Mouse (Mus musculus): ENCODE measurements around the gene Ccdc12. TPM values are rescaled to one million over a fixed set of nuclear protein-coding genes. Genes with fewer than 3 reads are reported as not detected.

The Ccdc12 gene
- total and polyA plus RNA-seq, 3 experiments, result 85.2 to 104 (median 97.8) TPM

- Histone ChIP-seq H3K9ac (ENCODE audit: insufficient read depth, low read depth) (no peak overlapping the region), H3K4me3 (replicated peaks in 1 of 3; ENCODE audit: low read depth in 2 of 3, low read length in 2 of 3, poor library complexity in 1 of 3) (no peak overlapping the region), H3K4me2 (ENCODE audit: insufficient read depth, low read depth, poor library complexity, severe bottlenecking) (no peak overlapping the region), H3K4me1 (ENCODE audit: control insufficient read depth in 1 of 2, insufficient read depth in 2 of 2) (0 out of 4 replicates have a peak, but pooled peaks cover 0 to 4% of the 10 kb centered on the region in 2 experiments), H3K27ac (ENCODE audit: insufficient read depth, low read depth) (no peak overlapping the region), H3K36me3 (replicated peaks in 1 of 2; ENCODE audit: control insufficient read depth in 1 of 2, insufficient read depth in 1 of 2, low read length in 1 of 2) (peaks cover 3 to 21% of the 10 kb centered on the region in 2 experiments), H3K79me2 (replicated peaks; ENCODE audit: control insufficient read depth, extremely low read depth, insufficient read depth, poor library complexity, severe bottlenecking) (no peaks in the 10 kb centered on the region), H3K9me3 (replicated peaks; ENCODE audit: low read length) (no peaks in the 10 kb centered on the region), H3K27me3 (replicated peaks) (no peaks in the 10 kb centered on the region)
- DNase-seq (ENCODE audit: extremely low read depth), result no peak
- no peak for TF ChIP-seq IRF4 (IDR thresholded peaks at IDR 0.05; ENCODE audit: low read depth, low read length)
- no peak for TF ChIP-seq ZKSCAN1 (IDR thresholded peaks at IDR 0.05; ENCODE audit: borderline replicate concordance, low read depth, low read length)
- TF ChIP-seq EP300 (IDR thresholded peaks at IDR 0.05; ENCODE audit: low read length), result no peak
- no peak for TF ChIP-seq POLR2A (IDR thresholded peaks at IDR 0.05; ENCODE audit: low read depth, low read length)
- no peak for TF ChIP-seq CHD2 (IDR thresholded peaks at IDR 0.05; ENCODE audit: low read length)
- no peak for TF ChIP-seq TBP (conservative IDR thresholded peaks at IDR 0.05; ENCODE audit: low read depth, low read length)
- TF ChIP-seq SMC3 (IDR thresholded peaks at IDR 0.05; ENCODE audit: low read depth, low read length), result no peak
- no peak for TF ChIP-seq JUND (conservative IDR thresholded peaks at IDR 0.05; ENCODE audit: low read depth, low read length)
- no peak for TF ChIP-seq MXI1 (IDR thresholded peaks at IDR 0.05; ENCODE audit: low read depth, low read length)
- TF ChIP-seq ELF1 (IDR thresholded peaks at IDR 0.05; ENCODE audit: low read depth, low read length), result no peak
- TF ChIP-seq RCOR1 (conservative IDR thresholded peaks at IDR 0.05; ENCODE audit: low read depth, low read length), result no peak
- no peak for TF ChIP-seq MAFK (IDR thresholded peaks at IDR 0.05; ENCODE audit: insufficient replicate concordance, low read length)
- TF ChIP-seq ZC3H11A (IDR thresholded peaks at IDR 0.05; ENCODE audit: low read depth, low read length), result no peak
- dilution Hi-C loops (cut with MboI; ENCODE audit: extremely low pct_ligation_motif_present, extremely low pct_unique_long_range_greater_than_20kb, low sequenced_read_pairs), result no loop called here
- in situ Hi-C loops (cut with MboI; ENCODE audit: low pct_ligation_motif_present, low pct_unique_long_range_greater_than_20kb, low sequenced_read_pairs), result loop anchor here (5.0 kb wide), 1 partner anchor 35 kb away; no protein-coding TSS in a partner anchor
Observed at GRCm38 (mm10) chr9:110722060-110722459, 65.8 kb downstream of the Ccdc12 start.

GRCm38 (mm10) chr9:110725721-110726135, 69.4 kb downstream of the Ccdc12 start:
- Histone ChIP-seq H3K36me3 (replicated peaks in 1 of 2; ENCODE audit: control insufficient read depth in 1 of 2, insufficient read depth in 1 of 2, low read length in 1 of 2) (peaks cover 0 to 6% of the 10 kb centered on the region in 2 experiments), H3K9me3 (replicated peaks; ENCODE audit: low read length) (no peaks in the 10 kb centered on the region), H3K4me3 (replicated peaks in 1 of 3; ENCODE audit: low read depth in 2 of 3, low read length in 2 of 3, poor library complexity in 1 of 3) (no peak overlapping the region), H3K4me1 (ENCODE audit: control insufficient read depth in 1 of 2, insufficient read depth in 2 of 2) (peaks cover 9 to 21% of the 10 kb centered on the region in 2 experiments), H3K9ac (ENCODE audit: insufficient read depth, low read depth) (no peak overlapping the region), H3K79me2 (replicated peaks; ENCODE audit: control insufficient read depth, extremely low read depth, insufficient read depth, poor library complexity, severe bottlenecking) (no peaks in the 10 kb centered on the region), H3K27ac (ENCODE audit: insufficient read depth, low read depth) (no peak overlapping the region), H3K27me3 (replicated peaks) (peaks cover 2% of the 10 kb centered on the region), H3K4me2 (ENCODE audit: insufficient read depth, low read depth, poor library complexity, severe bottlenecking) (no peak overlapping the region)
- DNase-seq (ENCODE audit: extremely low read depth), result no peak
- dilution Hi-C loops (cut with MboI; ENCODE audit: extremely low pct_ligation_motif_present, extremely low pct_unique_long_range_greater_than_20kb, low sequenced_read_pairs) (no loop called here), in situ Hi-C loops (cut with MboI; ENCODE audit: low pct_ligation_motif_present, low pct_unique_long_range_greater_than_20kb, low sequenced_read_pairs) (loop anchor here (5.0 kb wide), 1 partner anchor 152 kb away; the partner anchor contains the start of gene Als2cl)
- TF ChIP-seq SIN3A (IDR thresholded peaks at IDR 0.05; ENCODE audit: low read length) (no peak), EP300 (IDR thresholded peaks at IDR 0.05; ENCODE audit: low read length) (no peak), POLR2AphosphoS2 (IDR thresholded peaks at IDR 0.05; ENCODE audit: low read depth, low read length) (no peak), NRF1 (IDR thresholded peaks at IDR 0.05; ENCODE audit: low read depth, low read length) (no peak), ZMIZ1 (IDR thresholded peaks at IDR 0.05; ENCODE audit: low read depth, low read length) (no peak), JUN (IDR thresholded peaks at IDR 0.05; ENCODE audit: insufficient read depth, low read depth, low read length) (no peak), MAZ (IDR thresholded peaks at IDR 0.05; ENCODE audit: low read depth, low read length) (no peak), TBP (conservative IDR thresholded peaks at IDR 0.05; ENCODE audit: low read depth, low read length) (no peak), MYC (IDR thresholded peaks at IDR 0.05; ENCODE audit: low read depth, low read length) (no peak), CHD2 (IDR thresholded peaks at IDR 0.05; ENCODE audit: low read length) (no peak), MAFK (IDR thresholded peaks at IDR 0.05; ENCODE audit: insufficient replicate concordance, low read length) (no peak)

All from CH12.LX (cell line).